Mouse (Mus musculus) liver, adult 2 months (tissue): ENCODE measurements around the gene Bche.

Experiments used
- CTCF ChIP-seq: fragments of 200-500 bp; IDR thresholded peaks from 2 replicates; pipeline ENCODE4 v1.5.1; 2011; ENCODE audit warnings: low read depth, low read length, control low read depth
- POLR2A ChIP-seq: fragments of 200-500 bp; IDR thresholded peaks from 2 replicates; pipeline ENCODE4 v1.6.1; 2011; ENCODE audit warnings: low read length, control low read depth; ENCODE audit not compliant: insufficient read depth; ENCODE audit errors: extremely low read depth

DNA sequence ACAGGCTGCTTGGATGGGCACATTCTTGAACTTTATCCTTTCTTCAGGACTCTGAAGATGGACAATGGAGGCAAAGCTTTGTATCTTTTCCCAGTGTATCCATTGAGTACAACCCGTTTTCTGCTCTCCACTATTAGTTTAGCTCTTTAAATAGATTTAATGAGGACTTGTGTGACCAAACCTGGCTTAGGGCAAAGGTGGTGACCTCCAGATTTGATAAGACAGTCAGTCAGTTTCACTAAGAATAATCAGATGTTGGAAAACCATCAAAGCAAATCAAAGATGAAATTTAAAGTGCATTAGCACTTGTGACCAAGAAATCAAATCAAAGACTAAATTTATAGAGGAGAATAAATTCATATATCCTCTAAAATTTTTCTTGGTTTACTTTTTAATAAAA, 1.7 kb downstream of the Bche start:
- TF ChIP-seq POLR2A (no peak), CTCF (no peak)
